Mouse (Mus musculus) gastrocnemius, postnatal 25 days (tissue): ENCODE measurements around the gene Rnf151. TPM values are rescaled to one million over a fixed set of nuclear protein-coding genes. Genes with fewer than 3 reads are reported as not detected.
"Not testable (repeated sequence)": the region's sequence is repeated elsewhere in the genome, so short reads cannot be mapped to it uniquely, and the experiment has no call there.

ENCODE experiments used
- DNase-seq: peaks from one replicate; pipeline ENCODE4 v3.0.0; 2022
- total RNA-seq, 2 experiments: library from RNA; stranded (reverse); gene quantifications; 1 replicate in 1 of 2; 2 replicates in 1 of 2; pipeline ENCODE4 v1.2.3; 2021

The Rnf151 gene
- total RNA-seq, 2 experiments from 2014 or later = not detected

GRCm38 (mm10) chr17:24667416-24667815, 50.4 kb downstream of the Rnf151 start:
- no peak for DNase-seq

GRCm38 (mm10) chr17:24667011-24667410, 50.9 kb downstream of the Rnf151 start:
- not testable (repeated sequence) for DNase-seq

Other genes with a start within 250 kb of the Rnf151 start
- 10 to 100 TPM in 1 of 2 experiments, 1 to 10 TPM in 1; 9.4 to 10.2 TPM for gene E4f1, start 247.8 kb downstream of the Rnf151 start, total RNA-seq
- gene Pgp, start 247.7 kb downstream of the Rnf151 start, total RNA-seq = 10 to 100 TPM; 50.8 to 55.0 TPM
- not detected for gene Bricd5, start 244.2 kb downstream of the Rnf151 start, total RNA-seq
- 10 to 100 TPM; 10.5 to 11.7 TPM for gene Mlst8, start 239.0 kb downstream of the Rnf151 start, total RNA-seq
- gene Caskin1, start 229.5 kb downstream of the Rnf151 start, total RNA-seq = under 1 TPM; 0.10 to 0.11 TPM
- gene Traf7, start 190.1 kb downstream of the Rnf151 start, total RNA-seq = 10 to 100 TPM; 33.2 to 36.7 TPM
- under 1 TPM in 1 of 2 experiments, not detected in 1; 0.23 TPM for gene Rab26, start 183.9 kb downstream of the Rnf151 start, total RNA-seq
- gene Pkd1, start 168.2 kb downstream of the Rnf151 start, total RNA-seq = 10 to 100 TPM; 20.2 to 21.1 TPM
- 10 to 100 TPM; 65.8 to 67.8 TPM for gene Tsc2, start 85.4 kb downstream of the Rnf151 start, total RNA-seq
- 1 to 10 TPM; 2.6 to 4.2 TPM for gene Nthl1, start 85.4 kb downstream of the Rnf151 start, total RNA-seq
- 10 to 100 TPM; 36.6 to 41.8 TPM for gene Slc9a3r2, start 67.7 kb downstream of the Rnf151 start, total RNA-seq
- not detected for gene Npw, start 59.6 kb downstream of the Rnf151 start, total RNA-seq
- 10 to 100 TPM; 17.7 to 20.2 TPM for gene Zfp598, start 48.4 kb downstream of the Rnf151 start, total RNA-seq
- gene Syngr3, start 28.1 kb downstream of the Rnf151 start, total RNA-seq = not detected
- gene Gfer, start 21.9 kb downstream of the Rnf151 start, total RNA-seq = 10 to 100 TPM; 24.1 to 30.1 TPM
- gene Noxo1, start 21.8 kb downstream of the Rnf151 start, total RNA-seq = under 1 TPM; 0.59 to 0.61 TPM
- 10 to 100 TPM; 14.7 to 15.6 TPM for gene Tbl3, start 10.4 kb downstream of the Rnf151 start, total RNA-seq
- gene Rps2, start 53 bp upstream of the Rnf151 start, total RNA-seq = 100 to 1,000 TPM; 564 to 585 TPM
- 100 to 1,000 TPM; 493 to 532 TPM for gene Ndufb10, start 6.4 kb upstream of the Rnf151 start, total RNA-seq
- gene Rpl3l, start 9.8 kb upstream of the Rnf151 start, total RNA-seq = 100 to 1,000 TPM; 723 to 775 TPM
- 100 to 1,000 TPM; 164 to 180 TPM for gene Msrb1, start 18.6 kb upstream of the Rnf151 start, total RNA-seq
- not detected for gene Hs3st6, start 34.9 kb upstream of the Rnf151 start, total RNA-seq
- not detected for gene Meiob, start 86.2 kb upstream of the Rnf151 start, total RNA-seq
- gene Hagh, start 122.1 kb upstream of the Rnf151 start, total RNA-seq = 10 to 100 TPM; 73.3 to 77.5 TPM
- 10 to 100 TPM; 38.1 to 44.5 TPM for gene Fahd1, start 132.3 kb upstream of the Rnf151 start, total RNA-seq
- 1 to 10 TPM; 3.8 to 4.4 TPM for gene Igfals, start 147.9 kb upstream of the Rnf151 start, total RNA-seq
- gene Nubp2, start 168.3 kb upstream of the Rnf151 start, total RNA-seq = 10 to 100 TPM; 10.2 to 13.1 TPM
- 10 to 100 TPM; 27.8 to 31.5 TPM for gene Spsb3, start 168.6 kb upstream of the Rnf151 start, total RNA-seq
- 10 to 100 TPM in 1 of 2 experiments, 1 to 10 TPM in 1; 8.8 to 10.4 TPM for gene Eme2, start 177.0 kb upstream of the Rnf151 start, total RNA-seq
- gene Mrps34, start 177.1 kb upstream of the Rnf151 start, total RNA-seq = 100 to 1,000 TPM in 1 of 2 experiments, 10 to 100 TPM in 1; 85.9 to 105 TPM
- gene Nme3, start 178.4 kb upstream of the Rnf151 start, total RNA-seq = 1 to 10 TPM; 7.7 to 9.8 TPM
- 10 to 100 TPM; 19.5 TPM for gene Mapk8ip3, start 218.9 kb upstream of the Rnf151 start, total RNA-seq
- gene Jpt2, start 242.6 kb upstream of the Rnf151 start, total RNA-seq = 1 to 10 TPM; 5.5 to 8.6 TPM